Mouse (Mus musculus) C2C12 (cell line): Measurements from ENCODE around the gene Cpne4. TPM values are rescaled to one million over a fixed set of nuclear protein-coding genes. Genes with fewer than 3 reads are reported as not detected.

Experiments
- H3K27me3 ChIP-seq: one replicate; pipeline ENCODE4 v1.6.1; 2011; ENCODE audit not compliant: control insufficient read depth, insufficient read depth, insufficient read length
- H3K36me3 ChIP-seq: one replicate; pipeline ENCODE4 v1.6.1; 2011; ENCODE audit not compliant: control insufficient read depth, insufficient read depth
- H3K4me3 ChIP-seq: one replicate; pipeline ENCODE4 v1.5.1; 2011; ENCODE audit warnings: mild to moderate bottlenecking, control low read depth; ENCODE audit not compliant: poor library complexity, insufficient read depth, severe bottlenecking
- H3K79me2 ChIP-seq: one replicate; pipeline ENCODE4 v1.6.1; 2011; ENCODE audit not compliant: control insufficient read depth, insufficient read depth
- H3K79me3 ChIP-seq: one replicate; pipeline ENCODE4 v1.6.1; 2011; ENCODE audit warnings: low read depth, control low read depth
- H3ac ChIP-seq: one replicate; pipeline ENCODE3; 2011; ENCODE audit warnings: low read depth; ENCODE audit not compliant: control insufficient read depth, insufficient read length
- CEBPB ChIP-seq: IDR thresholded peaks from one replicate; pipeline ENCODE4 v1.6.1; 2011; ENCODE audit warnings: low read depth, mild to moderate bottlenecking, control low read depth, moderate library complexity
- CTCF ChIP-seq: IDR thresholded peaks from one replicate; pipeline ENCODE4 v1.5.1; 2011; ENCODE audit not compliant: control insufficient read depth, insufficient read depth, insufficient read length
- FOSL1 ChIP-seq: IDR thresholded peaks from one replicate; pipeline ENCODE4 v1.8.0; 2011; ENCODE audit warnings: mild to moderate bottlenecking, low read length; ENCODE audit not compliant: poor library complexity, insufficient read depth, severe bottlenecking
- MAX ChIP-seq: IDR thresholded peaks from one replicate; pipeline ENCODE4 v1.6.1; 2011; ENCODE audit warnings: mild to moderate bottlenecking, control low read depth
- MYOD1 ChIP-seq: IDR thresholded peaks from one replicate; pipeline ENCODE4 v1.6.1; 2011; ENCODE audit warnings: low read depth; ENCODE audit not compliant: control insufficient read depth, insufficient read length
- MYOG ChIP-seq: IDR thresholded peaks from one replicate; pipeline ENCODE4 v1.6.1; 2011; ENCODE audit not compliant: control insufficient read depth, insufficient read length; ENCODE audit errors: extremely low read depth
- USF1 ChIP-seq: IDR thresholded peaks from one replicate; pipeline ENCODE4 v1.6.1; 2011; ENCODE audit warnings: low read depth, mild to moderate bottlenecking, control low read depth, moderate library complexity
- polyA plus RNA-seq: library from polyadenylated mRNA; unstranded; fragments of >200 nt; fragmentation: generic; extraction: Trizol; gene quantifications from one replicate; pipeline ENCODE4 v1.2.1, GENCODE M21; 2012; ENCODE audit warnings: missing spikeins

Cpne4 gene
- polyA plus RNA-seq, 1 experiment: not detected

DNA sequence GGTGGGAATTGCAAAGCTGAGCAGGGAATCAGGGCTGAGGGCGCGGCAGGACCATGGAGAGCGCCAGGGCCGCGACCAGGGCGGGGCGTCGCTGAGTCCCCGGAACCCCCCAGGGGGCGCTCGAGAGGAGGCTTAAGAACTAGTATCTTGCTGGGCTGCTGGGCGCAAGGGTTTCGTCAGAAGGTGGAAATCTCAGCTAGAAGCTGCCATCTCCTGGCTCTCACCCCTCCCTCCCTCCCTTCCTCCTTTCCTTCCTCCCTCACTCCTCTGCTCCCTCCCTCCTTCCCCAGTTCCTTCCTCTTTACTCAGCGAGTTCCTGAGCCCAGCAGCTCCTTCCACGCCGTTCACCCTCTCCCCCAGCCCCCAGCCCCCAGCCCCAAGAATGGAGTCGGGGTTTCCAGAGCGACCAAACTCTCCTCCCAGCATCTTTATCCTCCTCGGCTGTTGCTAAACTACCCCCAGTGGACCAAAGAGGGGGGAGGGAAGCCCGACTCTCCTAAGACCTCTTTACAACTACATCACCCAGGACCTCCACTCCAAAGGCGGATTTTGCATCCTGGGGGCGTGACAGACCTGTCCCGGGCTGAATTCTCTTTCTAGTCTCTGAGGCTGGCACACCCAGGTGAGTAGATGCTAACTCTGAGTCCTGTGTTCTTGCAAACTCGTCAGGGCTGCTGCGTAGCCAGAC, 22.5 kb downstream of the Cpne4 start:
- H3K36me3 ChIP-seq: no peaks in the 10 kb centered on the region
- H3K27me3 ChIP-seq: no peaks in the 10 kb centered on the region
- H3K79me3 ChIP-seq: no peaks in the 10 kb centered on the region
- TF ChIP-seq USF1 (no peak), CTCF (no peak), MYOG (no peak), MYOD1 (no peak), FOSL1 (no peak), MAX (no peak), CEBPB (no peak)
- no peaks in the 10 kb centered on the region for H3K79me2 ChIP-seq
- no peak overlapping the region for H3K4me3 ChIP-seq
- H3ac ChIP-seq: no peak overlapping the region

DNA sequence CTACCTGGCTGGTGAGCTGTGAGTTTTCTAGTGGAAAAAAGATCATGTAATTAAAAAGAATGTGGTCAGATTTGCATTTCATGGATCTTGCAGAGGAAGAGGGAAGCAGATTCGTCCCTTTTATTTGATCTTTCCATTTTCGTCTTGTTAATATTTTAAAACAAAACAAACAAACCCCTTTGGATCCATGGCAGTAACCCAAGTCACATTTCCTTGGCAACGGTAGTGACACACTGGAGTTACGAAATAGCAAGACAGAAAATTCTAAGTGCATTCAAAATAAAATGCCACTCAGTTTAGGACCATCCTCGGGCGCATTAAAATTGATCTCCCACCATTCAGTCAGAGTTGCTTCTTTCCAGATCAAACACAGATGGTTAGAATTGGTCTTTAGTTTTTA, 25.8 kb downstream of the Cpne4 start:
- no peaks in the 10 kb centered on the region for H3K27me3 ChIP-seq
- no peaks in the 10 kb centered on the region for H3K79me3 ChIP-seq
- H3ac ChIP-seq: no peak overlapping the region
- H3K4me3 ChIP-seq: no peak overlapping the region
- TF ChIP-seq MYOG (no peak), CTCF (no peak), MYOD1 (no peak), CEBPB (no peak), USF1 (no peak), FOSL1 (no peak), MAX (no peak)
- no peaks in the 10 kb centered on the region for H3K79me2 ChIP-seq
- H3K36me3 ChIP-seq: no peaks in the 10 kb centered on the region

DNA sequence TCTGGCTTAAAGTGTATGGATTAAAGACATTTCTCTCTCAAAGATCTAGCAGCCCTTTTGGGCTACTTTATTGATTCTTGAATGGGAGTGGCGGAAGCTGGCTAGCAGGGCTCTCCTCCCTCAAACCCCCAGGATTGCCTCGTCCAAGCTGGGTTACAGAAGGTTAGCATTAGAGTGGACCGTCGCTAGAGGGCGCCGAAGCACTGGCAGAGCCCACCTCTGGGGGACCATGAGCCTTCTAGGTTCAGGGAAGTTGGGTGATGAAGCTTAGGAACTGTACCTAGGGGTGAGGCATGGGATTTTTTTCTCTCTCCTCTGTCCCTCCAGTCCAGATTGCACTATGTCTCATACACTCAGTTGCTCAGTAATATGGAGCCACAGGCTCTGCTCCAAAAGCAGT, 27.4 kb downstream of the Cpne4 start:
- H3K79me3 ChIP-seq: no peaks in the 10 kb centered on the region
- TF ChIP-seq CTCF (peak; percentile 14), MAX (no peak)
- no peak overlapping the region for H3K4me3 ChIP-seq
- no peaks in the 10 kb centered on the region for H3K79me2 ChIP-seq
- H3ac ChIP-seq: no peak overlapping the region
- no peaks in the 10 kb centered on the region for H3K36me3 ChIP-seq
- H3K27me3 ChIP-seq: no peaks in the 10 kb centered on the region

DNA sequence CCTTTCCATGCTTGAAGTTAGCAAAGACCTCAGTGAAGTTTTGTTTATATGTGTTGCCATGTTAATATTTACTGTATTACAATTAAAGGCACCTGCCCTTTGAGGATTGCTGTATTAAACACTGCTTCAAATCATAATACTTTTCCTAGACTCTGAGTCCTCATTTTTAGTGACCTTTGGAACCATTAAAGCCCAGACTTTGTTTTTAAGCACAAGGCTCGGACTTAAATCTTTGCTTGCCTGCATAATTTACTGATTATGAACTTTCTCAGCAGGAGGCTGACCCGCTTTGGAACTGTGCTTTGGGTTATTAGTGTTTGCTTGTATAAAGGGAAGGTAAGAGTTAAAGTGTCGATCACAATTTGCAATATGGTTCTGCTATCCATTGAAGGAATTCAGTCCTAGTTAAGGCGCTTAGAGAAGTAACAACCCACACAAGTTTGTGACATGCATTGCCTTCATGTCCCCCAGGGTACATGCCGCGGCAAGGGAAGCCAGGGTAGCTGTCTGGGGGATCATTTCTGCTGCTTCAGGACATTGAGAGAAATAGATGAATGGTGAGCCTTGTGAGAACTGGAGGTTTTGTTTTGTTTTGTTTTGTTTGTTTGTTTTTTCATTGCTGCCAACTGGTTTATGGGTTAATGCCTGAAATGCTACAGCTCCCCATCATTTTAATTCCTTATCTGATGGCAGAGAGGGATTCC, 35.0 kb downstream of the Cpne4 start:
- TF ChIP-seq USF1 (no peak), CEBPB (no peak), CTCF (no peak), MAX (no peak), MYOD1 (no peak), MYOG (no peak), FOSL1 (no peak)
- no peak overlapping the region for H3K4me3 ChIP-seq
- no peaks in the 10 kb centered on the region for H3K79me2 ChIP-seq
- H3K36me3 ChIP-seq: no peaks in the 10 kb centered on the region
- H3K79me3 ChIP-seq: no peaks in the 10 kb centered on the region
- no peak overlapping the region for H3ac ChIP-seq
- no peaks in the 10 kb centered on the region for H3K27me3 ChIP-seq

DNA sequence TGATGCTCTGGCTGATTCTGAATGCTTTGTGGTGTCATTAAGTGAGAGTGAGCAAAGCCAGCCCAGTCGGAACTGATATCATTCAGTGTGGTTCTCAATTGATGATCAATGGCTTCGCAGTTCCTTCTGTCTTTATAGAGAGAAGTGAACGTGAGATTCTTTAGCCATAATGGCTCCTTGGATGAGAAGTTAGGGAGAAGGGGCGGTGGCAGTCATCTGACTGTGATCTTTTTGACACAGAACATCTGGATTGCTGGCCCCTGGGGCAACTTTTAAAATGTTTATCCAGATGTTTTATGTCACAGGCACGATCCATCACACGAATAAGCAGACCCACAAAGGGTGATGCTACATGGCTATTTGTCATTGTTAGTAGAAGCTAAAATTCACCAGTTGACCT, 35.6 kb downstream of the Cpne4 start:
- H3ac ChIP-seq: no peak overlapping the region
- no peaks in the 10 kb centered on the region for H3K27me3 ChIP-seq
- TF ChIP-seq MYOD1 (no peak), CTCF (no peak), FOSL1 (no peak), USF1 (no peak), CEBPB (no peak), MAX (no peak), MYOG (no peak)

DNA sequence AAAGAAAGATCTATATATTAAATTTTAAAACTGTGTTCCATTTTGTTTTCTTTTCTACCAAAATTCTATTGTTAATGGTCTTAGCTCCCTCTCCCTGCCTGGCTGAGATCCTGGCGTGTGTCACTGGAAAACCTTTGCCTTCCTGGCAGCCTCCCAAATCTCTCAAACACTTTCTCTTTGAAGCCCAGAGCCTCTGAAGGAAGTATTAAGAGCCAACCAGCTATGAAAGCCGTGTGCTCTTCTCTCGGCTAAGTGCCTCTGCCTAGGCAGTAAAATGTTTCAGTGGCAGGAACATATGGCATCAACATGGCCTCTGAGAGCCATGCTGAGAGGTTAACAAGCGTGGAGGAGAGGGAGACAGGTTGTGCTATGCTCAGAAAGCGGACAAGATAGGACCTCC, 47.5 kb downstream of the Cpne4 start:
- Histone ChIP-seq H3K36me3 (no peaks in the 10 kb centered on the region), H3K79me3 (no peaks in the 10 kb centered on the region), H3K27me3 (no peaks in the 10 kb centered on the region), H3ac (no peak overlapping the region), H3K79me2 (no peaks in the 10 kb centered on the region), H3K4me3 (no peak overlapping the region)
- no peak for TF ChIP-seq CTCF
- no peak for TF ChIP-seq MYOG
- TF ChIP-seq CEBPB: no peak
- TF ChIP-seq MYOD1: no peak
- no peak for TF ChIP-seq MAX
- no peak for TF ChIP-seq FOSL1
- TF ChIP-seq USF1: no peak

More for the DNA sequence above, 35.6 kb downstream of the Cpne4 start:
- Histone ChIP-seq H3K79me2 (no peaks in the 10 kb centered on the region), H3K79me3 (no peaks in the 10 kb centered on the region), H3K4me3 (no peak overlapping the region), H3K36me3 (no peaks in the 10 kb centered on the region)
